16 mouse cellular contexts compared by ENCODE assay signal in the genomic region with DNA sequence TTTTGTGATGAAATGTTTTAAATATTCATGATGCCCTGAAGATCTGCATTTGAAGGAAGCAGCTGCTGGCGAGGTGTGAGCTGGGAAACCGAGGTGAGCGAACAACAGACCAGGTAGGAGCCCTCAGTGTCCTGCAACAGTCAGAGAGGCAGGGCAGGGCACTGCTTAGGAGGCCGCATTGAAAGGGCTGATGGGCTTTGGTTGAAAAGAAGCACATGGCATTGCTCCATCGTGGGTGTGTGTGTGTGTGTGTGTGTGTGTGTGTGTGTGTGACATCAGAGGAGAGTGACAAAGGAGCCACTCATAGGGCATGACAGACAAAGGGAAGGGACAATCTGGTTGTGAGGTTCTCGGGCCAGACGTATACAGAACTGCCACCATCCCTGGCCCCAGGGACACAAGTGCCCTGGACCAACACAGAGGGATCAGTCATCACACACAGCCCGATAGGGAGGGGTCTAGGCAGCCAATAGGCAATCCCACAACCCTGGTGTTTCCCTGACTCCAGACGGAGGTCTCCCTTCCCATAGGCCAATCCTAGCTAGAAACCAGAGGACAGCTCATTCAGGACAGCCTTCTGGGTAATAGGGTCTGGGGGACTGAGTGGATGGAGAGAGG. TPM values are rescaled to one million over a fixed set of nuclear protein-coding genes. Genes with fewer than 3 reads are reported as not detected.
DNase-seq lines count a peak whose midpoint lies in the region; ATAC-seq and TF ChIP-seq lines count a peak whose summit lies in the region.
"Had no signal": no experiment of that assay in that cellular context is flagged by ENCODE, and none has a peak within 500 bp of the region (broad histone marks: within the 10 kb centered on the region; RNA-seq: fewer than 3 reads in every experiment).

No protein-coding gene starts in this region.

- peaks cover 19% of the 10 kb centered on the region for H3K4me1 ChIP-seq in embryonic facial prominence, embryonic 10.5 days
- no peaks in the 10 kb centered on the region for H3K4me1 ChIP-seq in forebrain, postnatal 0 days (ENCODE audit: insufficient read depth)
- H3K4me1 ChIP-seq in intestine, embryonic 15.5 days (replicated peaks), result no peaks in the 10 kb centered on the region
- H3K4me1 ChIP-seq: liver, embryonic 13.5 days had no signal

- H3K9me3 ChIP-seq in embryonic facial prominence, embryonic 10.5 days, result no peaks in the 10 kb centered on the region
- H3K9me3 ChIP-seq in forebrain, postnatal 0 days (ENCODE audit: low read length), result no peaks in the 10 kb centered on the region
- no peaks in the 10 kb centered on the region for H3K9me3 ChIP-seq in intestine, embryonic 15.5 days
- H3K9me3 ChIP-seq: limb, embryonic 10.5 days; liver, embryonic 13.5 days had no signal

- no peak overlapping the region for H3K4me3 ChIP-seq in embryonic facial prominence, embryonic 10.5 days
- no peak overlapping the region for H3K4me3 ChIP-seq in forebrain, postnatal 0 days (ENCODE audit: low read depth, low read length)
- no peak overlapping the region for H3K4me3 ChIP-seq in intestine, embryonic 15.5 days (replicated peaks)
- H3K4me3 ChIP-seq: limb, embryonic 10.5 days; liver, embryonic 13.5 days had no signal

- DNase-seq in brain, adult 2 months (ENCODE audit: low read depth, low spot score), result peak; percentile 40
- DNase-seq in embryonic facial prominence, embryonic 10.5 days (ENCODE audit: low spot score), result no peak
- no peak for DNase-seq in forebrain, postnatal 0 days
- DNase-seq in layer of hippocampus, adult 9-11 months, result no peak
- DNase-seq in thymus, postnatal 25 days, result no peak
- DNase-seq: adrenal gland, adult 2 months; cerebellum, adult 8-10 months; gastrocnemius, postnatal 14 days; heart, postnatal 14 days; kidney, adult 18-20 months; kidney, postnatal 36 days; liver, embryonic 13.5 days had no signal

- H3K36me3 ChIP-seq in embryonic facial prominence, embryonic 10.5 days (replicated peaks), result no peaks in the 10 kb centered on the region
- H3K36me3 ChIP-seq in forebrain, postnatal 0 days (ENCODE audit: insufficient read depth), result no peaks in the 10 kb centered on the region
- no peaks in the 10 kb centered on the region for H3K36me3 ChIP-seq in intestine, embryonic 15.5 days
- H3K36me3 ChIP-seq: limb, embryonic 10.5 days; liver, embryonic 13.5 days had no signal

- no peak overlapping the region for H3K4me2 ChIP-seq in forebrain, postnatal 0 days (ENCODE audit: low read depth)
- H3K4me2 ChIP-seq in intestine, embryonic 15.5 days (replicated peaks), result no peak overlapping the region
- H3K4me2 ChIP-seq: liver, embryonic 13.5 days had no signal

- H3K27ac ChIP-seq in embryonic facial prominence, embryonic 10.5 days (replicated peaks), result peak overlapping the region; percentile 44; the same call in 1 of the 2 replicates
- H3K27ac ChIP-seq in forebrain, postnatal 0 days (ENCODE audit: low read depth, low read length), result no peak overlapping the region
- H3K27ac ChIP-seq in intestine, embryonic 15.5 days, result no peak overlapping the region
- H3K27ac ChIP-seq: limb, embryonic 10.5 days; liver, embryonic 13.5 days had no signal

- no peak for TF ChIP-seq CTCF in forebrain, postnatal 0 days (IDR thresholded peaks at IDR 0.05; ENCODE audit: low read depth)

- H3K9ac ChIP-seq in forebrain, postnatal 0 days, result no peak overlapping the region
- H3K9ac ChIP-seq in intestine, embryonic 15.5 days, result no peak overlapping the region
- H3K9ac ChIP-seq: liver, embryonic 13.5 days had no signal

- 55% methylated on average over 9 of the region's 9 CpGs for WGBS in embryonic facial prominence, embryonic 10.5 days
- 34% methylated on average over 9 of the region's 9 CpGs for WGBS in forebrain, postnatal 0 days
- 71% methylated on average over 9 of the region's 9 CpGs for WGBS in intestine, embryonic 15.5 days

- ATAC-seq in forebrain, postnatal 0 days, result peak; percentile 59
- peak; percentile 47 for ATAC-seq in megakaryocyte, adult 5-6 weeks (ENCODE audit: poor library complexity, severe bottlenecking)
- ATAC-seq in intestine, embryonic 15.5 days, result no peak
- ATAC-seq: CD4-positive, CD25-positive, alpha-beta regulatory T cell, adult 4 months had no signal

- peaks cover 15% of the 10 kb centered on the region; the same call in 1 of the 2 replicates for H3K27me3 ChIP-seq in embryonic facial prominence, embryonic 10.5 days (replicated peaks; ENCODE audit: low read depth, poor library complexity, severe bottlenecking)
- no peaks in the 10 kb centered on the region for H3K27me3 ChIP-seq in forebrain, postnatal 0 days (ENCODE audit: insufficient read depth, low read length)
- no peaks in the 10 kb centered on the region for H3K27me3 ChIP-seq in intestine, embryonic 15.5 days (replicated peaks)
- H3K27me3 ChIP-seq: liver, embryonic 13.5 days had no signal

RNA-seq across cellular contexts. Expression of gene Lrp8, which starts 36.8 kb away (rescaled TPM):
- 7.4 and 8.5 TPM in 2 replicates for polyA plus RNA-seq in embryonic facial prominence, embryonic 10.5 days (2016; fragmentation: Nextera tagmentation; extraction: Ambion mirVana)
- 60.7 and 90.2 TPM in 2 replicates for total RNA-seq in forebrain, postnatal 0 days (2014; rRNA removed)
- 21.9 and 38.3 TPM in 2 replicates for polyA plus RNA-seq in forebrain, postnatal 0 days (2015; fragmentation: Nextera tagmentation; extraction: Ambion mirVana)
- 4.9 and 6.7 TPM in 2 replicates for total RNA-seq in megakaryocyte, adult 5-6 weeks (2015)
- total RNA-seq in megakaryocyte, adult 5-6 weeks (2017), result 5.0 and 6.3 TPM in 2 replicates
- 3.4 and 4.2 TPM in 2 replicates for polyA plus RNA-seq in intestine, embryonic 15.5 days (2015; fragmentation: Nextera tagmentation; extraction: Ambion mirVana)
